Mouse (Mus musculus) adrenal gland, adult (tissue): ENCODE data around the gene Olfr573-ps1.

Experiments
- DNase-seq, 2 experiments: peaks; one replicate each; pipeline ENCODE4 v3.0.0; 2022 to 2023; ENCODE audit warnings: low spot score in 1 of 2; ENCODE audit not compliant: inconsistent age in 2 of 2

The Olfr573-ps1 gene

GRCm38 (mm10) chr7:102942475-102942874, at the start of gene Olfr573-ps1:
TSS of gene Olfr573-ps1 (minus strand) at chr7:102942575.
- no peak for DNase-seq

- no peak for DNase-seq
Observed at GRCm38 (mm10) chr7:102989224-102989623, 46.8 kb upstream of the Olfr573-ps1 start, which contains the start of gene Olfr578. TSS of gene Olfr578 (minus strand) at chr7:102989324.

- no peak for DNase-seq
Observed at GRCm38 (mm10) chr7:102975843-102976242, 33.5 kb upstream of the Olfr573-ps1 start, which contains the start of gene Olfr577. TSS of gene Olfr577 (minus strand) at chr7:102975943.

GRCm38 (mm10) chr7:102974399-102974798, 32.0 kb upstream of the Olfr573-ps1 start:
- DNase-seq = no peak

- DNase-seq = no peak
Observed at GRCm38 (mm10) chr7:102962360-102962759, 20.0 kb upstream of the Olfr573-ps1 start, which contains the start of gene Olfr576. TSS of gene Olfr576 (plus strand) at chr7:102962660.

- DNase-seq = no peak
Observed at GRCm38 (mm10) chr7:102958593-102958992, 16.2 kb upstream of the Olfr573-ps1 start, which contains the start of gene Olfr575. TSS of gene Olfr575 (minus strand) at chr7:102958775.

- no peak for DNase-seq
Observed at GRCm38 (mm10) chr7:102958137-102958536, 15.8 kb upstream of the Olfr573-ps1 start.

- DNase-seq = no peak
Observed at GRCm38 (mm10) chr7:102950732-102951131, 8.4 kb upstream of the Olfr573-ps1 start.

GRCm38 (mm10) chr7:102948167-102948566, 5.8 kb upstream of the Olfr573-ps1 start, which contains the start of gene Olfr574:
TSS of gene Olfr574 (plus strand) at chr7:102948467.
- no peak for DNase-seq

GRCm38 (mm10) chr7:102943417-102943816, 1.0 kb upstream of the Olfr573-ps1 start:
- no peak for DNase-seq

GRCm38 (mm10) chr7:102927105-102927504, 15.3 kb downstream of the Olfr573-ps1 start:
- DNase-seq = no peak

GRCm38 (mm10) chr7:102924109-102924508, 18.3 kb downstream of the Olfr573-ps1 start, which contains the start of gene Olfr572:
TSS of gene Olfr572 (plus strand) at chr7:102924409.
- no peak for DNase-seq

GRCm38 (mm10) chr7:102919632-102920031, 22.7 kb downstream of the Olfr573-ps1 start:
- peak in 1 of 2 experiments; percentile 73 for DNase-seq

GRCm38 (mm10) chr7:102917032-102917875, 25.1 kb downstream of the Olfr573-ps1 start, which contains the start of gene Olfr571:
TSS of gene Olfr571 (minus strand) at chr7:102917536.
- DNase-seq = peak in 1 of 2 experiments; percentile 30

- peak in 1 of 2 experiments; percentile 25 for DNase-seq
Observed at GRCm38 (mm10) chr7:102916405-102916804, 26.0 kb downstream of the Olfr573-ps1 start.

GRCm38 (mm10) chr7:102915261-102915660, 27.1 kb downstream of the Olfr573-ps1 start:
- DNase-seq = peak in 1 of 2 experiments; percentile 64
